Comparison of ENCODE assay signal across 13 mouse cellular contexts in the genomic region with DNA sequence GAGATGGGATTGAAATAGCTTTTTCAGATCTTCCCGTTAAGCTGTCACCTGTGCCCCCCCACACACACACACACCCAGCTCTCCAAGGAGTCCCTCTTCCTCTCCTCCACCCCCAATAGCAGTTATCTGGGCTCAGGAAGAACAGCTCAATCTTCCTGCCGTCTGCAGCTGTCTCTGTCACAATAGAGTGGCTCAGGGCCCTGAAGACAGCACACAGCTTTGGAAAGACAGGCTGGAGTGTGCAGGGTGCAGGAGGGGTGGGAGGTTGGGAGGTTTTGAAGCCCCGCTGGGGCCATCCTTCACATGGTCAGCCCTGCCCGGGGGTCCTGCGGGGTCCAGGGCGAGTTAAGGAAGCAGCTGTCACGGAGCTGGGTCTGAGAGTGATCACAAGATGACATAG.
A peak's percentile ranks its signal among the peaks of the same experiment; 100 is the strongest.
DNase-seq lines count a peak whose midpoint lies in the region; ATAC-seq and TF ChIP-seq lines count a peak whose summit lies in the region.
"Had no signal": no experiment of that assay in that cellular context is flagged by ENCODE, and none has a peak within 500 bp of the region (broad histone marks: within the 10 kb centered on the region; RNA-seq: fewer than 3 reads in every experiment).

No protein-coding gene starts in this region.

- 7% methylated on average over 7 of the region's 7 CpGs for WGBS in kidney, postnatal 0 days
- WGBS in hindbrain, embryonic 13.5 days = 4% methylated on average over 7 of the region's 7 CpGs
- 2% methylated on average over 7 of the region's 7 CpGs for WGBS in neural tube, embryonic 11.5 days

- H3K27ac ChIP-seq in kidney, postnatal 0 days = no peak overlapping the region
- peak overlapping the region; percentile 69 for H3K27ac ChIP-seq in hindbrain, embryonic 13.5 days
- H3K27ac ChIP-seq in neural tube, embryonic 11.5 days (ENCODE audit: low read depth, low read length) = peak overlapping the region; percentile 65; the same call in 1 of the 2 replicates
- H3K27ac ChIP-seq in layer of hippocampus, adult 2 months = no peak overlapping the region
- H3K27ac ChIP-seq: liver, embryonic 13.5 days had no signal

- no peak overlapping the region for H3K4me3 ChIP-seq in kidney, postnatal 0 days (replicated peaks; ENCODE audit: low read depth, low read length)
- H3K4me3 ChIP-seq in hindbrain, embryonic 13.5 days = no peak overlapping the region
- H3K4me3 ChIP-seq in neural tube, embryonic 11.5 days (ENCODE audit: low read depth, low read length) = no peak overlapping the region
- H3K4me3 ChIP-seq in layer of hippocampus, adult 2 months = no peak overlapping the region

- H3K27me3 ChIP-seq in kidney, postnatal 0 days (ENCODE audit: insufficient read depth, low read length) = no peaks in the 10 kb centered on the region
- H3K27me3 ChIP-seq in hindbrain, embryonic 13.5 days = no peaks in the 10 kb centered on the region
- H3K27me3 ChIP-seq in neural tube, embryonic 11.5 days (ENCODE audit: control insufficient read depth, insufficient read depth, low read length) = no peaks in the 10 kb centered on the region

- no peak for TF ChIP-seq CTCF in kidney, postnatal 0 days (IDR thresholded peaks at IDR 0.05; ENCODE audit: low read depth)
- no peak for TF ChIP-seq CTCF in layer of hippocampus, adult 2 months (conservative IDR thresholded peaks at IDR 0.05)

- no peak overlapping the region for H3K9ac ChIP-seq in kidney, postnatal 0 days (ENCODE audit: low read depth, low read length)
- peak overlapping the region; percentile 39; the same call in 1 of the 2 replicates for H3K9ac ChIP-seq in hindbrain, embryonic 13.5 days
- H3K9ac ChIP-seq in neural tube, embryonic 11.5 days (ENCODE audit: low read length) = peak overlapping the region; percentile 24; the same call in 1 of the 2 replicates
- H3K9ac ChIP-seq: liver, embryonic 13.5 days had no signal

- H3K36me3 ChIP-seq in kidney, postnatal 0 days (ENCODE audit: insufficient read depth, low read length) = no peaks in the 10 kb centered on the region
- H3K36me3 ChIP-seq in hindbrain, embryonic 13.5 days = no peaks in the 10 kb centered on the region
- no peaks in the 10 kb centered on the region for H3K36me3 ChIP-seq in neural tube, embryonic 11.5 days (ENCODE audit: control insufficient read depth, insufficient read depth, low read length)
- H3K36me3 ChIP-seq: liver, embryonic 13.5 days had no signal

- H3K4me2 ChIP-seq in kidney, postnatal 0 days (ENCODE audit: low read length) = no peak overlapping the region
- H3K4me2 ChIP-seq in hindbrain, embryonic 13.5 days = peak overlapping the region; percentile 48; the same call in 1 of the 2 replicates
- H3K4me2 ChIP-seq in neural tube, embryonic 11.5 days (ENCODE audit: low read depth) = peak overlapping the region; percentile 45

- peaks cover 8% of the 10 kb centered on the region; the same call in 1 of the 2 replicates for H3K4me1 ChIP-seq in kidney, postnatal 0 days (replicated peaks; ENCODE audit: insufficient read depth, low read length)
- peaks cover 40% of the 10 kb centered on the region for H3K4me1 ChIP-seq in hindbrain, embryonic 13.5 days (replicated peaks)
- peaks cover 22% of the 10 kb centered on the region for H3K4me1 ChIP-seq in neural tube, embryonic 11.5 days (ENCODE audit: control insufficient read depth, insufficient read depth, low read length)

- H3K9me3 ChIP-seq in kidney, postnatal 0 days (replicated peaks; ENCODE audit: low read length) = no peaks in the 10 kb centered on the region
- no peaks in the 10 kb centered on the region for H3K9me3 ChIP-seq in hindbrain, embryonic 13.5 days
- H3K9me3 ChIP-seq in neural tube, embryonic 11.5 days (ENCODE audit: control insufficient read depth, low read length) = no peaks in the 10 kb centered on the region
- H3K9me3 ChIP-seq: liver, embryonic 13.5 days had no signal

- ATAC-seq in frontal cortex, adult (ENCODE audit: low TSS enrichment) = peak; percentile 62
- no peak for ATAC-seq in kidney, postnatal 0 days (replicated peaks; ENCODE audit: low FRiP score, low read depth)
- ATAC-seq in hindbrain, embryonic 13.5 days (ENCODE audit: low FRiP score) = peak; percentile 47; the same call in 1 of the 2 replicates
- ATAC-seq in neural tube, embryonic 11.5 days (ENCODE audit: insufficient read depth, low FRiP score, low TSS enrichment) = no peak

- no peak for DNase-seq in frontal cortex, postnatal 10 days (ENCODE audit: low spot score in 2 of 2)
- DNase-seq in kidney, postnatal 0 days (ENCODE audit: low spot score) = peak; percentile 22
- no peak for DNase-seq in kidney, adult 18-20 months
- peak; percentile 50 for DNase-seq in neural tube, embryonic 11.5 days (ENCODE audit: low spot score)
- no peak for DNase-seq in gastrocnemius, postnatal 25 days
- DNase-seq in layer of hippocampus, adult 2 months (ENCODE audit: low spot score in 2 of 2) = no peak
- DNase-seq: cerebellum, adult 11 months; kidney, adult 2 months; layer of hippocampus, postnatal 36 days; liver, embryonic 13.5 days; right cerebral cortex, adult 18-20 months had no signal

Comparison
In these comparisons a context has a peak if more than half of its experiments do, and no peak if none do; other contexts are left out.
1. DNase-seq: peak in kidney, postnatal 0 days (single experiment) and neural tube, embryonic 11.5 days (single experiment); none in frontal cortex, postnatal 10 days (0 of 2), kidney, adult 18-20 months (single experiment), gastrocnemius, postnatal 25 days (single experiment) and layer of hippocampus, adult 2 months (0 of 2).
2. ATAC-seq: peak in frontal cortex, adult (single experiment) and hindbrain, embryonic 13.5 days (single experiment); none in kidney, postnatal 0 days (single experiment) and neural tube, embryonic 11.5 days (single experiment).
3. H3K27ac ChIP-seq: peak in hindbrain, embryonic 13.5 days (single experiment) and neural tube, embryonic 11.5 days (single experiment); none in kidney, postnatal 0 days (single experiment) and layer of hippocampus, adult 2 months (single experiment).